Mouse (Mus musculus) heart, postnatal 10 days (tissue): Measurements from ENCODE around the gene Casp3. TPM values are rescaled to one million over a fixed set of nuclear protein-coding genes. Genes with fewer than 3 reads are reported as not detected.
A peak's percentile ranks its signal among the peaks of the same experiment; 100 is the strongest.

Experiments
- DNase-seq, 2 experiments: peaks; one replicate each; pipeline ENCODE4 v3.0.0; 2021
- intact Hi-C: fragments of 180-260 bp; cut with DNase I; formaldehyde crosslinking; loops from one replicate; pipeline ENCODE4 v1.15.1; 2025
- total RNA-seq, 2 experiments: library from RNA; stranded (reverse); gene quantifications; 2 replicates each; pipeline ENCODE4 v1.2.3; 2021

The Casp3 gene
- total RNA-seq, 2 experiments from 2014 or later, result 15.8 to 18.7 TPM

DNA sequence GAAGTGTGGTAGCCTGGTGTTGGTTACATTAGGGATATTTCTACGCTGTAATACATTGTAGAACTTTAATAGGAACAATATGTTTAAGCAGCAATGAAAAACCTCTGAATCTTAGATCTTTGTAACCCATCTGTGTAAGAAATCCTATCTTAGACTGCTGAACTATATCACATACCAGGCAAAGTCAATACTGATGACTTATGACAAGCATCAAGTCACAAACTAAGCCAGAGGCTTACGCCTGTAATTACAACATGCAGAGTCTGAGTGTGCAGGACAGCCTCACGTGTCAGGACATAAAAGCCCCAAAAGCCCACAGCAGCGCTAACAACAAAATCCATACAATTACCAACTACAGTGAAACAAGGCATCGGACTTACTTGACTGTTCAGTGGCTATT, 13.5 kb upstream of the Casp3 start:
- intact Hi-C loops, result no loop called here
- no peak for DNase-seq

DNA sequence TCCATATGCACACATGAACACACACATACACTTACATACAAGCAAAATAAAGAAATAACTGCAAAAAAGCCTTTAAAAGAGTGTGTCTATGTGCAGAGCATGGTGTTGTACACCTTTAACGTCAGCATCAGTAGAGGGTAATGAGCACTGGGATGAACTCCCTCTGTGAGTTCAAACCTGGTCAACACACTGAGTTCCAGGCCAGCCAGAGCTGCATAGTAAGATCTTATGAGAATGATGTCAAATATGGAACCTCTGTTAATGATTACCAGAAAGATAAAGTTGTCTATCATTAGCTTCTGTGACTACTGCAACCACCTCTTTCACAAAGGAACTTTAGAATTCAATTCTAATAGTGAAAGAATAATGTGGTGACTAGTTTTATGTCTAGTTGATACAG, 10.2 kb upstream of the Casp3 start:
- no peak for DNase-seq
- intact Hi-C loops, result no loop called here

DNA sequence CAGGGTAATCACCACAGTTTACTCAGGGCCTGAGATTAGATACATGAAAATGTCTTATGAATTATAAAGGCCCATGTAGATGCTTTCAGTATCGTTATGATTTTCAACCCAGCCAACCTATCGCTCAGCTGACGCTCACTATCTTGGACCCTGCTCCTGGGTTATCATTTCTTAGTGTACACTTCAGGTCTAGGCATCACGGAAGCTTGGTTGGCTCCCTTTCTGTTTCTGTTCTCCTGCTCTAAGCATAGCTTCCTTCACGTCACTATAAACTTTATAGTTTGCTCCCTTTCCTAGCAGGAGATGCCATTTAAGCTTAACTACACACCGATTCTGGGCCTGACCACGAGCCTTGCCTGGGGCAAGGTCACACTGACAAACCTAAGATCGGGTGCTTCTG, 5.5 kb upstream of the Casp3 start:
- no peak for DNase-seq
- intact Hi-C loops, result no loop called here

DNA sequence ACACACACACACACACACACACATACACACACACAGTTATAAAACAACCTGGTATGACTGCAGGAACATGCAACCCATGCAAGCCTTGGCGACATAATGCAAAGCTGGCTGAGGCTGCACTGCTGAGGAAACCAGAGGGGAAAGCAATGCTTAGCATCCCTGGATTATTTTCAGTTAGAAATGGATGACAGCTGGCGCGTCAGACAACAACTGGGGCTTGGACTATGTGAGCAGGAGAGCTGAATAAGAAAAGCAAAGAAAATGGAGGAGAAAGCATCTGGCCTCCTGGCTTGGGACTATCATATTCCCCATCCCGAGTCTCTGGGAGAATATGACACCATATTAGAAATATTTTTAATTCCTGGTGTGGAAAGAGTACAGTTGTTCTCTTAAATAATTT, 4.2 kb upstream of the Casp3 start:
- intact Hi-C loops, result no loop called here
- peak; percentile 50 to 52 for DNase-seq

DNA sequence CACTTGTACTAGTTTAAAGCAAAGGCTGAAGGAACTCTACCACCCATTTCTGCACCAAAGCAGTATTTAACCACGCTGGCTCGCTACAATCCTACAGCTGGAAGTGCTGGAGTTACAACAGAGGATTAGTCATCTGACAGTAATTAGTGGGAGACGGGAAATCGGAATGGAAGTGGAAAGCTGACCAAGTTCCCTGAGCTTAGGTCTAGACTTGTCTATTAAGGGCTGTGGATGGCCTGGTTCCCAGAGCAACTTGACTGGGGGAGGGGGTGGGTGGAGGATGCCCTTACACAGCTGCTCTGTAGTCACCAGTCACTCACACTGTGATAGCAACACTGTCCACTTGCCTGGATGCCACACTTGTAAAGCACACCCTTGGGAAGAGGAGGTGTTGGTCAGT, 3.7 kb upstream of the Casp3 start:
- DNase-seq, result peak; percentile 55 to 56
- intact Hi-C loops, result no loop called here

DNA sequence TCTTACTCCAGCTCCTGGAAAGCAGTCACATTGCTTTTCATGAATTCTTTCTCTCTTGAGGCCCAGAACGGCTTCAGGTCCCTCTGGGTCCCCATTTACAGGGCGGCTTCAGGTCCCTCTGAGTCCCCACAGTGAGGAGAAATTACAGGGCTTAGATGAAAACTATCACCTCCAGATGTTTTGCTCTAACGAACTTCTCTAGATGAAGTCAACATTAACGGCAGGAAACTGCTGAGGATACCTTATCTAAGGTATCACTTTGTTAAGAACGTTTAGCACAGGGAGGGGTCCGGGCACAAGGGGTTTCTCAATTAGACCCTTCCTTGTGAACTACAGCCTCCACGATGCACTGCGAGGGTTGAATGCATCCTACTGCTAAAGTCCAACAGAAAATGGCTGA, 1.2 kb upstream of the Casp3 start:
- intact Hi-C loops, result loop anchor here (5.0 kb wide), 1 partner anchor 126 kb away; no protein-coding TSS in a partner anchor
- no peak for DNase-seq

DNA sequence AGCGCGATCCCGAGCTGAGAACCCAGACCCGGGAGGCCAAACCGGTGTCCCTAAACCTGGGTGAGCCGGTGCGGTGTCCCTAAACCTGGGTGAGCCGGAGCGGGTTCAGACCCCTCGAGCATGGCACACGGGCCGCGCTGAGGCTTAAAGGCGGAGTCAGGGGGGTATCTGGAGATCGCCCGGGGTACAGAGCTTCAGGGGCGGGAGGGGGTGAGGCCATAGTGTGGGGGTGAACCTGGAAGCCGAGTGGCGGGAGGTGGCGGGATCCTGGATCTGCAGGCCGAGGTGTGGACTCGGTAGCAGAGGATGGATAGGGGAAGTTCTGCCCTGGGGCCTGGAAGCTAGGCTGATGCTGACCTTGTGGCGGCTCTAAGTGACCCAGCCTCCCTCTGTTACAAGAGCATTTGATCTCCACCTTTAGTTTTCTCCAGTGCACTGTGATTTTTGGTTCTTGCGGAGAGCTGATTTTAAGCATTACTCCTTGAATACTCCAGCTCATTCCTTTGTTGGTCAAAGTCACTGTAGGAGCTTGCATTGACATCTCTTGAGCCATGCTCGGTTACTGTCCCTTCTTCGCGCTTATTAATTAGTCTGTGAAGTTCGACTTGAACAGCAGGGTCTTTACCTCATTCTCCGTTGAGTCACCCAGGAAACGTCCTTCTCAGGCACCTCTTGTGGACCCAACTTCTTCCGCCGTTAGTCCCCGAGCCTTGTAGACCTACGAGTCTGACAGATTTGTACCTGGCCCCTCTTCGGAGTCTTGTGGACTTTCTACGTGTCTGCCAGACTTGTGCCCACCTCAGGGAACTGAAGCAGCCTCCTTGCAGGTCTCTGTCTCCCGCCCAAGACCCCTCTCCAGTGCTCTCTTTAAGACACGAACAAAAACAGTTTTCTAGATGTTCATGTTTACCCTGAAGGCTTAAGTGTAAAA, 864 bp downstream of the Casp3 start:
- no peak for DNase-seq
- intact Hi-C loops, result loop anchor here (5.0 kb wide), 1 partner anchor 124 kb away; no protein-coding TSS in a partner anchor

DNA sequence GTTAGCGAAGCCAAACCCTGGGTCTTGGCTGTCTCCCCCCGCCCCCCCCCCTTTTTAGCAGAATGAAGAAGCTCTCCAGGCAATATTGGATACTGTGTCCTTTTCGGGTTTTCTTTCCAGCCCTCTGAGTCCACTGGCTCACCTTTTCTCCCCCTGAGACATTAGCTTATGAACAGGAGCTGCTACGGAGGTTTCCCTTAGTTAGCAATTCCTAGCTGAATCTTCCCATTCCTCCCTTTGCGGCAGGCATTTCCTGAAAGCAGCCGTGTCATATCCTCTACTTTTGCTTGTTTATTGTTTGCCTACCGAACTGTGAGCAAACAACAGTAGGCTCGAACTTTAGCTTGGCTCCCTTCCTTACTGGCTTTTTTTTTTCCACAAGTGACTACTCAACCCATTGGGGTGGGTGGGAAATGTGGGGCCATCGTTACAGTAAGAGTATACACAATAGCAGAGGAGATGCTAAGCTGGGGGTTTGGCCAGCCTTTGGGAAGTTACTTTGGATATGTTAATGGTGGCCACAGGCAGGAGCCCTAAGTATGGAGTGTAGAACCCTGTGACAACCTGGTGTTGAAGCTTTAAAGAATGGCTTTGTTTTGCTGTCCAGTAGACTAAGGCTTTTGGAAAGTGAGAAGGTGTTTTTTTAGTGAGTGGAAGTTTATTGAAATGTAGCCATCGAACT, 1.7 kb downstream of the Casp3 start:
- intact Hi-C loops, result loop anchor here (5.0 kb wide), 1 partner anchor 124 kb away; no protein-coding TSS in a partner anchor
- no peak for DNase-seq

DNA sequence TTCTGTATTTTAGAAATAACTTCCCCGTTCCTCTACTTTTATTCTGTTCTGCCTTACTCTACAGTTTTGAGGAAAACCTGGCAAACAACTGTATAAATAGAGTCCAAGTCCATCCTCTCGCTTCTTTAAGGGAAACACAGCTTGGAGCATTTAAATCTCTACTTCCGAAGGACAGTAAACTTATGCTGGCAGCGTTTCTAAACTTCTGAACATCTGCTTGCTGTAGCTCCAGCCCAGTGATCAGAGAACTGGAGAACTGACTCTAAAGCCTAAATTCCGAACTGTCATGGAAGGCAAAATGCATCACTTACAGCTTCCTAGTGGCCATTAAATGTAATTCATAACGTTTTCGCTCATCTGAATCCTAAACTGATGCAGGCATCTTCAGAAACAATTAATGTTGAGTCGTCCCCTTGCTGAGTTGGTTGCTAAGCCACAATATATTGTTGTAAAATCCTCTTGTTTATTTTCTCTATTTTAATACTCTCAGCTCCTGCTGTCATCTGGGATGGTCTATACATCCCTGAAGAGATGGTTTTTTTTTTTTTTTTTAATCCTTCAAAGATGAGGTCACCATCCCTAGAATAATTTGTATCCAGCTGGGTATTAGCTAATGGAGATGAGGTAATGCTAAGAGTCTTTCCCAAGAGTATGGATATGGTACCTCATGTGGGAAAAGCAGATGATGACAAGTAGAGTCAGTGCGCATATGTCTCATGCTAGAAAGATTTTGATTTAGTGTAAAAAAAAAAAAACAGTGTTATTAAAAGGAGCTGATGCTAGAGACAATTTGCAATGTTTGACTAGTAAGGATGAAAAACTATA, 5.6 kb downstream of the Casp3 start:
- intact Hi-C loops, result no loop called here
- DNase-seq, result no peak

DNA sequence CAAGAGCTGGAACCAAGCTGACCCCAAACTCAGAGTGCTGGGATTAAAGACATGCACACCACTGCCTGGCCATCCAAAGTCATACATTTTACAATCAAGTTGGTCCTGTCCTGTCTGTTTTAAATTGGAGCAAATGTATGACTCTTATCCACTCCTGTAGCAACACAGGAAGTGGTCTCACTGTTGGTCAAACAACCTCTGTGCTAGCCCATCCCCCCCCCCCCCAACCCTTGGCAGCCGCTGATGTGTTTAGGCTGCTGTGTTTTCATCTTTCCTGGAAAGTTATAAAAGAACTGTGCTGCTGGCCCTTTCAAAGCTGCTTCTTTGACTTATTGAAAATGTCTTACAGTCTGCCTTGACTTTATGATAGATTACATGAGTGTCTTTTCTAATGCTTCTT, 8.1 kb downstream of the Casp3 start:
- intact Hi-C loops, result no loop called here
- DNase-seq, result no peak

DNA sequence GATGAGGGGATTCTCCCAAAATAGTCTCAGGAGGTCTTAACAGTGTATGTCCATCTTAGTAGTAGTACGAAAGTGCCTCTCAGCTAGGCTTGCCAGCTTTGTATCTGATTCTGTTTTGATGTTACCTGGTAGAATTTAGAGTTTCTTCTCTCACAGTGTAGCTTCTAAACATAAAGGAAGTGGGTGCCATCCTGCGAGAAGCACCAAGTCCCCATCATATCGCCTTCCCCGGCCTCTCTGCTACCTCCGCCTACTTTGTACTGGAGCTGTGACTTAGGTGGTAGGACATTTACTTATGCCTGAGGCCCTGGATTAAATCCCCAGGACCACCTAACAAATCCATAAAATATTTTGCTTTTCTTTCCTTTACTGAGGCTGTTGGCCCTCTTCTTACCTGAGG, 9.6 kb downstream of the Casp3 start:
- DNase-seq, result no peak
- intact Hi-C loops, result no loop called here

DNA sequence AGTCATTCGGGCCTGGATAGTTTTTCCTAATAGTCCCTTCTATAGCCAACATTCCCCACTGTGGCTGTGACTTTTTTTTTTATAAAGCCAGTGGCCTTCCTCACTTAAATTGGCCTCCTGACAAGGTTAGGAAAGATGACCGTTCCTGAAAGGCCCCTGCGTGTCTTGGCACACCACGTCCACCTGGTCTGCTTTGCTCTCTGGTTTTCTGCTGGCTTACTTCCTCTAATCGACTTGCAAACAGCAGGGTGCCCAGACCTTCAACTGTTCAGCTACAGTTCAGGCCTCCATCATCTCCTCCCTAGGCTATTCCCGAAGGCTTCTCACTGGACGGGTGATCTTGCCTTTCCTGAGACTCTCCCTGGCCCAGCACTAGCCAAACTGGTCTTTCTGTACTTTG, 10.8 kb downstream of the Casp3 start:
- intact Hi-C loops, result no loop called here
- no peak for DNase-seq

DNA sequence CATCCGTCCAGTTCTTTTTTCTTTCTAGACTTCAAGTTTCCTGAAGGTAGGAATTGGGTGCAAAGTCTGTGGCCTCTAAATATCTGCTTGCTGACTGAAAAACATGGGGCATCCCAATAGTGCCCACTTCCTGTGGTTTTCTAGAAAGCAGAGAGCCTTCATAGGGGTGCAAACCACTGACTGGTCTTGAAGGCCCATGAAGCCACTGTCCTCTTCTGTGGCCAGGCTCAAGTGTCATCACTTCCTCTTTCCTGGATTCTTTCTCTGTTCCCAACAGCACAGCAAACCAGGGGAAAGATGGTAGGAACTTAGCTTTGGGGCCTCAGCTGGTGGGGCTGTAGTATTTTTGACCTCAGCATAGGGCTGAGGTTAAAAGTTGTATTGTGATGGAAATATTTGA, 11.6 kb downstream of the Casp3 start:
- DNase-seq, result no peak
- intact Hi-C loops, result no loop called here

DNA sequence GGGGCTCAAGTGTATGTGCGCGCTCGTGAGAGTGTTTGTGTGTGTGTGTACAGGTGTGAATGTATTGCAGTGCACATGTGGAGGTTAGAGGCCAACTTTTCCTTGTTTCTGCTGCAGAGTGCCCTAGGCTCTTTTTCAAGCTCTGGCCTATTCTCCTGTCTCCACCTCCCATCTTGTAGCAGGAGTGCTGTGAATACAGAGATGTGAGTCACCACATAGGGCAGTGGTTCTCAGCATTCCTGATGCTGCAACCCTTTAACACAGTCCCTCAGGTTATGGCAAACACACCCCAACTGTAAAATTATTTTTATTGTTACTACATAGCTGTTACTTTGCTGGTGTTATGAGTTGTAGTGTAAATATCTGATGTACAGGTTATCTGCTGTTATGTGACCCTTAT, 13.3 kb downstream of the Casp3 start:
- intact Hi-C loops, result no loop called here
- no peak for DNase-seq

DNA sequence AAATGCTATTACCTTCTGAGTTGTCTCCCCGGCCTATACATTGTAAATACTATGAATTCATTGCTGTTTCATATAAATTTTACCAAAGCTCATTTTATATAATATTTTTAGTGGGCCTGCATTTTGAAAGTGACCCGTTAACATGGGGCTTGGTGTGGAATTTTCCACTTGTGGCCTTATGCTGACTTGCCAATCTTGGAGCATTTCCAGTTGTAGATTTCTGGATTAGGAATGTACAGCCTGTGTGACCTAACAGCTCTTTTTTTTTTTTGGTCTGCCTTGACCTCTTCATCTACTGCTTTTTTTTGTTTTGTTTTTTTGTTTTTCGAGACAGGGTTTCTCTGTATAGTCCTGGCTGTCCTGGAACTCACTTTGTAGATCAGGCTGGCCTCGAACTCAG, 13.8 kb downstream of the Casp3 start:
- DNase-seq, result no peak
- intact Hi-C loops, result no loop called here

DNA sequence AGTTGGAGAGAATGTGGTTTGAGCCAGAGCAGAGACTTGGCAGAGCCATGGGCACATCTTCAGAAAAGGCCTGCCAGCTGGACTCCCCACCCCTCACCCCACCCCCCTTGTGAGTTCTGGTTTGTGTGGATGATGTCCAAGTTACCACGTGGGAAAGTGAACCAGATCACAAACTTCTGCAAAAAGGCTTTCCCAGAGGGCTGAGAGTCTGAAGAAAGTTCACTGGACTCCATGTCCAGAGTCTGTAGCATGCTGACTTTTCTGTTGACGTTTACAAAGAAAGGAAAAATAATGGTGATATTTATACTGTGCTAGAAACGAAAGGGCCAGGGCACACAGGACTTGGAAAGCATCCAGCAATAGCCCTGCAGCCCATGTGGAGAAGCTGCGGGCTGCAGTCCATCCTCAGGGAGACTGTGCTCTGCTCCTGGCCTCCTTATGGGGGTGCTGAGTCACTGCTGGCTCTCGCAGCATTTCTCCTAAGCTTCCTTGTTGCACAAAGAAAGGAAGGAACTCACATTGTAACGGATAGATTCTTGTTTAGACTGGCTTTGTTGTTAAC, 22.0 kb downstream of the Casp3 start:
- intact Hi-C loops, result no loop called here
- peak; percentile 56 to 58 for DNase-seq

DNA sequence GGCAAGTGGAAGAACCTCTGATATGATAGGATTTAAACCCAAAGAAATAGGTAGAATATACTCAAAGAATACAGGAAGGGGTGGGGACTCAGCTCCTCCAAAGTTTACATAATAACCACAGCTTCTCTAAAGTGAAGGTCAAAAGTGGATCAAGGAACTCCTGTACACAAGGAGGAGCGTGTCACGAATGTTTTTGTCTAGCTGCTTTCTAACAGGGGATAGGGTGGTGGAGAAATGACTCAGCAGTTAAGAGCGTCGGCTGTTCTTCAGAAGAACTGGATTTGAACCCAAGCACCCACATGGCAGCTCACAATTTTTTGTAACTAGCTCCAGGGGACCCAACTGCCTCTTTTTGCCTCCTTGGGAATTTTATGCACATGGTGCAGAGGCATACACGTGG, 22.8 kb downstream of the Casp3 start:
- DNase-seq, result no peak

DNA sequence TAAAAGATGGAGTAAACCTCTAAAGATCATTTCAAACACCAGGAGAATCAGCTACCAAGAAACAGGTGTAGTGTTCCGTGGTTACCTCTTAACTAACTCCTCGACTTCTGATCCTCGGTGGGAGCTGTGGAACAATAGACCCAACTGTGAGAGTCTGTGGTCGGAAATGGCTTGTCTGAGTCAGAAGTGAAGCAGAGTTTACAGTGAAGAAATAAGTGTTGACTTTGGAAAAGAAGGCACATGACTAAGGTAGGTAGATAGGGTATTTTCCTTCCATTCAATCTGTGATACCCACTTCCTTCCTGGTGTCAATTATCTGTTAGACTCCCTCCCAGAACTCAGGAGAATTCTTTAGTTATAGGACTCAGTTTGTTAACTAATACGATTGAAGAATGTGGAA, 24.2 kb downstream of the Casp3 start:
- DNase-seq, result no peak
- intact Hi-C loops, result no loop called here

More for the DNA sequence above, 22.8 kb downstream of the Casp3 start:
- intact Hi-C loops, result no loop called here

DNA sequence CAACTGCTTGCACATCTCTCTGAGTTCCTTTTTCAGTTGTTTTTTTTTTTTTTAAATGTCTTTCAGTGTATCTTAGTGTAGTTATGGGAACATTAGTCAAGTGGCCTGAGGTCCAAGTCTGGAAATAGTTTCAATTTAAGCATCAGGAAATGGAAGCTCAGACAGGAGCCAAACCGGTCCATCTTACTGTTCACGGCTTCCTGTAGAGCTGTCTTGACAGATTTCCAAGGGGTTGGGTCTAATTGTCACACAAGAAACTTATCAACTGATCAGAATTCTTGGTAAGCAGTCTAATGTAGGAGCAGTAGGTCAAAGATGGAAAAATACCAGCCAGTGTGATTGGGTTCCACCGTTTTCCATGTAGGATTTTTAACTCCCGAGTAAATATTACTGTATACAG, 31.3 kb downstream of the Casp3 start:
- intact Hi-C loops, result no loop called here
- no peak for DNase-seq

DNA sequence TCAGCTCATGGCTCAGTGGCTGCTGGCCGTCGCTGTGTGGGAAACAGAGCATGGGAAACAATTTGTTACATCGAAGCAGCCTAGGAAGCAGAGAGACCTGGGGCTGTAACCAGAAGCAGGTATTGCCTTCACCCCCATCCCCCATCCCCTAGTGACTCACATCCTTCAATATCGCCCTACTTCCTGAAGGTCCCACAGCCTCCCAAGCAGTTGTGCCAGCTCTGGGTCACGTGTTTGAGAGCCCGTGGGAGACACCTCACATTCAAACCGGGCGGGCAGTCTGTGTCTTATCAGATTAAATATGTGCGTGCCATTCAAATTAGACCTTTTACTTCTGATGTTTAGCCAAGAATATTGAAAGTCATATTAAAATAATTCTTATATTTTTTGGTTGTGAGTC, 34.8 kb downstream of the Casp3 start:
- intact Hi-C loops, result no loop called here
- DNase-seq, result peak in 1 of 2 experiments; percentile 21

DNA sequence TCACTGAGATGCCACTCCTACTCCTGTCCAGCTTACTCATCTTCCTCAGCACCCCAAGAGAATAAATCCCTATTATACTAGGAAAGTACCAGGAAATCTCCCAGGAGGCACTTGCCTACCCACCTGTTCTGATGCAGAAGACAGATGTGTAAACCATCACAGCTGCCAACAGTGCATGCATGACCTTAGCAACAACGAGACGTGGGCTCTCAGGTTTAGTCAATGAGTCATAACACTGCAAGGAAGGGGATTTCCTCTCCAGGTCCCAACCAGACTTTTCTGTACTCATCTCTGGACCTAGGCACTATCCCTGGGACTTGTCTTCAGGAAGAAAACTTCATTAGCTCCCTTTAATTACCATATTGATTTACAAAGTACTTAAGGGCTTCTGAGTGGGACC, 38.8 kb downstream of the Casp3 start:
- intact Hi-C loops, result no loop called here
- no peak for DNase-seq
